Comparison of ENCODE assay signal across 8 mouse cellular contexts in genomic region chr5:114380209-114381012, GRCm38 (mm10). TPM values are rescaled to one million over a fixed set of nuclear protein-coding genes. Genes with fewer than 3 reads are reported as not detected.
DNase-seq lines count a peak whose midpoint lies in the region; ATAC-seq lines count a peak whose summit lies in the region.

TSS of gene Kctd10 (minus strand) at chr5:114380508.
TSS of gene Ube3b (plus strand) at chr5:114380607.

- peak; percentile 80 to 81 for DNase-seq in CD8-positive naive resting alpha-beta T cell, adult 2 months (ENCODE audit: low read depth in 2 of 2, low spot score in 2 of 2)
- DNase-seq in c-Kit-positive CD71-negative TER-119-negative erythroid progenitor cells, embryonic 14.5 days (ENCODE audit: low read depth), result peak; percentile 80
- peak; percentile 90 for DNase-seq in forebrain, embryonic 10.5 days (ENCODE audit: extremely low spot score, low spot score)
- DNase-seq in kidney, postnatal 25 days, result peak; percentile 86 to 92
- DNase-seq in telencephalon, adult 2 months (ENCODE audit: low read depth, low spot score), result peak; percentile 89

- no peaks in the 10 kb centered on the region for H3K9me3 ChIP-seq in forebrain, embryonic 10.5 days
- no peaks in the 10 kb centered on the region for H3K9me3 ChIP-seq in heart, embryonic 15.5 days (replicated peaks)
- H3K9me3 ChIP-seq in liver, embryonic 15.5 days (replicated peaks), result no peaks in the 10 kb centered on the region
- no peaks in the 10 kb centered on the region for H3K9me3 ChIP-seq in neural tube, embryonic 12.5 days

- peak; percentile 92 for ATAC-seq in heart, embryonic 15.5 days (replicated peaks; ENCODE audit: insufficient number of reproducible peaks, insufficient read depth, low FRiP score, low read depth)
- ATAC-seq in liver, embryonic 15.5 days (ENCODE audit: insufficient read depth), result peak; percentile 96
- ATAC-seq in neural tube, embryonic 12.5 days (ENCODE audit: low FRiP score, low read depth), result peak; percentile 93

- H3K4me2 ChIP-seq in heart, embryonic 15.5 days, result peak within 1 kb of the TSS; percentile 77
- peak within 1 kb of the TSS; percentile 98 for H3K4me2 ChIP-seq in liver, embryonic 15.5 days
- peak within 1 kb of the TSS; percentile 87 for H3K4me2 ChIP-seq in neural tube, embryonic 12.5 days (replicated peaks)

- H3K27ac ChIP-seq in forebrain, embryonic 10.5 days, result peak within 1 kb of the TSS; percentile 97
- H3K27ac ChIP-seq in heart, embryonic 15.5 days, result peak within 1 kb of the TSS; percentile 92
- peak within 1 kb of the TSS; percentile 90 for H3K27ac ChIP-seq in liver, embryonic 15.5 days (replicated peaks)
- peak within 1 kb of the TSS; percentile 57; the same call in 1 of the 2 replicates for H3K27ac ChIP-seq in neural tube, embryonic 12.5 days

- WGBS in forebrain, embryonic 10.5 days, result under 1% methylated on average over 74 of the region's 74 CpGs
- under 1% methylated on average over 74 of the region's 74 CpGs for WGBS in heart, embryonic 15.5 days
- WGBS in liver, embryonic 15.5 days (ENCODE audit: insufficient replicate concordance), result 2% methylated on average over 74 of the region's 74 CpGs
- 1% methylated on average over 74 of the region's 74 CpGs for WGBS in neural tube, embryonic 12.5 days

- H3K9ac ChIP-seq in heart, embryonic 15.5 days, result peak within 1 kb of the TSS; percentile 98
- H3K9ac ChIP-seq in liver, embryonic 15.5 days, result peak within 1 kb of the TSS; percentile 93
- H3K9ac ChIP-seq in neural tube, embryonic 12.5 days, result peak within 1 kb of the TSS; percentile 91

- H3K4me1 ChIP-seq in forebrain, embryonic 10.5 days, result peaks cover 50% of the 10 kb centered on the region
- peaks cover 59% of the 10 kb centered on the region for H3K4me1 ChIP-seq in heart, embryonic 15.5 days (replicated peaks)
- H3K4me1 ChIP-seq in liver, embryonic 15.5 days (replicated peaks), result peaks cover 59% of the 10 kb centered on the region
- peaks cover 43% of the 10 kb centered on the region for H3K4me1 ChIP-seq in neural tube, embryonic 12.5 days

- peaks cover 35% of the 10 kb centered on the region for H3K36me3 ChIP-seq in forebrain, embryonic 10.5 days (replicated peaks)
- peaks cover 16% of the 10 kb centered on the region for H3K36me3 ChIP-seq in heart, embryonic 15.5 days
- peaks cover 16% of the 10 kb centered on the region for H3K36me3 ChIP-seq in liver, embryonic 15.5 days (replicated peaks)
- H3K36me3 ChIP-seq in neural tube, embryonic 12.5 days, result peaks cover 22% of the 10 kb centered on the region

- peak within 1 kb of the TSS; percentile 99 for H3K4me3 ChIP-seq in forebrain, embryonic 10.5 days
- H3K4me3 ChIP-seq in heart, embryonic 15.5 days, result peak within 1 kb of the TSS; percentile 97
- peak within 1 kb of the TSS; percentile 83 for H3K4me3 ChIP-seq in liver, embryonic 15.5 days (replicated peaks)
- H3K4me3 ChIP-seq in neural tube, embryonic 12.5 days, result peak within 1 kb of the TSS; percentile 86

- no peaks in the 10 kb centered on the region for H3K27me3 ChIP-seq in forebrain, embryonic 10.5 days (ENCODE audit: poor library complexity, severe bottlenecking)
- no peaks in the 10 kb centered on the region for H3K27me3 ChIP-seq in heart, embryonic 15.5 days
- H3K27me3 ChIP-seq in liver, embryonic 15.5 days, result no peaks in the 10 kb centered on the region
- H3K27me3 ChIP-seq in neural tube, embryonic 12.5 days (replicated peaks), result no peaks in the 10 kb centered on the region

RNA-seq across cellular contexts. Expression of gene Kctd10, which starts in this region (rescaled TPM):
- polyA plus RNA-seq in forebrain, embryonic 10.5 days (2016; fragmentation: Nextera tagmentation; extraction: Ambion mirVana), result 87.2 and 90.2 TPM in 2 replicates
- 93.8 and 113 TPM in 2 replicates for polyA plus RNA-seq in heart, embryonic 15.5 days (2015; fragmentation: Nextera tagmentation; extraction: Ambion mirVana)
- 21.1 and 22.6 TPM in 2 replicates for polyA plus RNA-seq in liver, embryonic 15.5 days (2015; fragmentation: Nextera tagmentation; extraction: Ambion mirVana)
- 93.2 and 99.8 TPM in 2 replicates for polyA plus RNA-seq in neural tube, embryonic 12.5 days (2016; fragmentation: Nextera tagmentation; extraction: Ambion mirVana)

RNA-seq across cellular contexts. Expression of gene Ube3b, which starts in this region (rescaled TPM):
- polyA plus RNA-seq in forebrain, embryonic 10.5 days (2016; fragmentation: Nextera tagmentation; extraction: Ambion mirVana), result 49.4 and 51.3 TPM in 2 replicates
- polyA plus RNA-seq in heart, embryonic 15.5 days (2015; fragmentation: Nextera tagmentation; extraction: Ambion mirVana), result 36.2 and 47.5 TPM in 2 replicates
- 17.1 and 18.4 TPM in 2 replicates for polyA plus RNA-seq in liver, embryonic 15.5 days (2015; fragmentation: Nextera tagmentation; extraction: Ambion mirVana)
- 53.8 and 55.0 TPM in 2 replicates for polyA plus RNA-seq in neural tube, embryonic 12.5 days (2016; fragmentation: Nextera tagmentation; extraction: Ambion mirVana)

Comparison
In these comparisons a context has a peak if more than half of its experiments do, and no peak if none do; other contexts are left out.
1. Peak in every context shown above with its lines: DNase-seq, ATAC-seq, H3K4me3 ChIP-seq and H3K27ac ChIP-seq.